Mouse (Mus musculus): ENCODE measurements at regions not wholly inside any gene's neighbourhood (a gene's known extent, or its start where the extent isn't known, plus 50 kb on each side); places are given as distances from the start of the nearest gene placed in this dataset.
"Not testable (repeated sequence)": the region's sequence is repeated elsewhere in the genome, so short reads cannot be mapped to it uniquely, and the experiment has no call there.

DNA sequence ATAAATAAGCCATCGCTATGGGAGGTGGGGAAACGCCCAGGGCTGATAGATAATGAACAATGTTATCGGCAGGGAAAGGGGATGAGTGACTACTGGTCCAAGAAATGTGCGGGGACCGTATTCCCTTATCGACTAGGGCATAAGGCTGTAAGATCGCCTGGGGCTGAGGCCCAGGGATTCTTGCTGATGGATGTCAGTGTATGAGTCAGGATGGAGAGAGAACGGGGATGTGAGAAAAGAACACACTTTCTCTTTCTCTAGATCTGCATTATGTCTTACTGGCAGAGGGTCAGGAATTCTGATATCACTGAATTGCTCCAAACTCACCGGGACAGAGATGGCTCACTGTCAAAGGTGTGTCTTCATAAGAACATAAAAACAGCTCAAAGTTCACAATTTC is 92.9 kb upstream of the Fam3c start:
- TF ChIP-seq POLR2A (IDR thresholded peaks at IDR 0.05; ENCODE audit: control insufficient read depth, low read depth, low read length), result no peak
- TF ChIP-seq CTCF (IDR thresholded peaks at IDR 0.05; ENCODE audit: control insufficient read depth, insufficient read depth, insufficient replicate concordance, low read depth, low read length), result no peak
- Histone ChIP-seq H3K27ac (ENCODE audit: control insufficient read depth, insufficient read depth, low read depth, low read length) (no peak overlapping the region), H3K4me1 (ENCODE audit: control insufficient read depth, insufficient read depth, low read length) (no peaks in the 10 kb centered on the region), H3K4me3 (ENCODE audit: control insufficient read depth, low read depth, low read length) (no peak overlapping the region), H3K27me3 (ENCODE audit: control insufficient read depth, insufficient read depth, low read length) (no peaks in the 10 kb centered on the region), H3K36me3 (ENCODE audit: control insufficient read depth, insufficient read depth, low read length) (no peaks in the 10 kb centered on the region)

DNA sequence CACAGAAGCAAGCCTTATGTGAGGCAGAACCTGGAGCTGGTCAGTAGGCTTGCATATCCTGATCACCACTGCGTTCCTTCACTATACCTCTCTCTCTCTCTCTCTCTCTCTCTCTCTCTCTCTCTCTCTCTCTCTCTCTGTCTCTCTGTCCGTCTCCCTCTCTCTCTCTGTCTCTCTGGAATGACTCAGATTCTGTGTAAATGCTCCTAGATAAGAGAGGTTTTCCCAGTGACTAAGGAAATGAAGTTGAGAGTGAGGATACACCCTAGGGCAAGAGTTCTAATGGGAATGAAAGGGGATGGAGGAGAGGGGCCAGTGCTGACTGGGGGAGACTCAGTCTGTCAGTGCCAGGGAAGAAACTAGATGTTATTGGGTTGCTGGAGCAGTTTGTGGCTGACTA is 91.6 kb upstream of the Fam3c start:
- TF ChIP-seq CTCF (IDR thresholded peaks at IDR 0.05; ENCODE audit: control insufficient read depth, insufficient read depth, insufficient replicate concordance, low read depth, low read length), result no peak
- no peak for TF ChIP-seq POLR2A (IDR thresholded peaks at IDR 0.05; ENCODE audit: control insufficient read depth, low read depth, low read length)
- no peak overlapping the region for H3K4me3 ChIP-seq (ENCODE audit: control insufficient read depth, low read depth, low read length)
- no peaks in the 10 kb centered on the region for H3K36me3 ChIP-seq (ENCODE audit: control insufficient read depth, insufficient read depth, low read length)
- H3K27ac ChIP-seq (ENCODE audit: control insufficient read depth, insufficient read depth, low read depth, low read length), result no peak overlapping the region
- H3K27me3 ChIP-seq (ENCODE audit: control insufficient read depth, insufficient read depth, low read length), result no peaks in the 10 kb centered on the region
- H3K4me1 ChIP-seq (ENCODE audit: control insufficient read depth, insufficient read depth, low read length), result no peaks in the 10 kb centered on the region

DNA sequence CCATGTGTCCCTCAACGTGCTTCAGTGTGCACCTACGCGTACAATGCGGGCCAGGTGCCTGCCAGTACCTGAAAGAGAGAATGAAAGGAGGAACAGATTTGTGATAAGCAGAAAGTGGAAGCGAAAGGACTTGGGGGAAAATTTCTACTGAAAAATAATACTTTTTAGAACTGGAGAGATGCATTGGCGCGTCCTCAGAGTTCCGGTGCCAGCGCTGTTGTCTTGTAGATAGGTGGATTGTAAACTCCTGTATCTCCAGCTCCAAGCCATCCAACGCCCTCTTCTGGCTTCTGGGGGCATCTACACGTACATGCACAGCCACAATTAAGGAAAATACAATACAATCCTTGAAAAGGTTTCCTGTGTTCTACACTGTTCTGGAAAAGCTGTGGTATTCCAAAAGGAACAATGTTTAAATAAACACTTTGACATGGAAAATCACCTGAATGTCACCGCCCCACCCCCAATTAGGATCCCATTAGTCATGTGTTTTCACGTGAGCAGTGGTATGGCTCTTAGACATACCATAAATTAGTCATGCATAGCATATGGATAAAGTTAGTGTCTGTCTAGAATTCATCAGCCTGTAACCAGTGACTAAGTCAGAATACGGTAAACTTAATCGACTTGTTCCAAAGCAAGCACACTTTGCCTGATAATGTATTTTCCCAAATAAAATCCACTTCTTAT is 90.7 kb upstream of the Fam3c start:
- TF ChIP-seq POLR2A (IDR thresholded peaks at IDR 0.05; ENCODE audit: control insufficient read depth, low read depth, low read length) (no peak), CTCF (IDR thresholded peaks at IDR 0.05; ENCODE audit: control insufficient read depth, insufficient read depth, insufficient replicate concordance, low read depth, low read length) (no peak)
- no peak overlapping the region for H3K27ac ChIP-seq (ENCODE audit: control insufficient read depth, insufficient read depth, low read depth, low read length)
- no peaks in the 10 kb centered on the region for H3K36me3 ChIP-seq (ENCODE audit: control insufficient read depth, insufficient read depth, low read length)
- no peaks in the 10 kb centered on the region for H3K4me1 ChIP-seq (ENCODE audit: control insufficient read depth, insufficient read depth, low read length)
- no peak overlapping the region for H3K4me3 ChIP-seq (ENCODE audit: control insufficient read depth, low read depth, low read length)
- no peaks in the 10 kb centered on the region for H3K27me3 ChIP-seq (ENCODE audit: control insufficient read depth, insufficient read depth, low read length)

DNA sequence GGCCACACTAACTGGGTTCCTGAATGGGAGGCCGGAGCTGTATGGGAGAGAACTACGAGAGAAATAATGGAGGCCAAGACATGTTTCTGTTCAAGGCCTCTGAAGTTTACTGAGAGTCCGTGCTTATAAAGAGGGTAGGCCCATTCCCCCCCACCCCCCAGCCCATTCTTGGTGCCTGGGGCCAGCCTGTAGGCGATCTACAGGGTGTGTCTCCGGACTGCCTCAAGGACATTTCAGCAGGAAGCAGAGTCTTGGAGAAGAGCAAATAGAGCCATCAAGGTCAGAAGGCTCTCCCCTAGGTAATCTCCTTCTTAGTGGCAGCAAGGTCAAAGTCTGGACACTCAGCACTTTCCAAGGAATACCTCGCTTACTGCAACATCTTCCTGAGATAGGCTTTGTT is 88.8 kb upstream of the Fam3c start:
- not testable (repeated sequence) for H3K36me3 ChIP-seq (ENCODE audit: control insufficient read depth, insufficient read depth, low read length); H3K4me3 ChIP-seq (ENCODE audit: control insufficient read depth, low read depth, low read length); H3K4me1 ChIP-seq (ENCODE audit: control insufficient read depth, insufficient read depth, low read length); H3K27me3 ChIP-seq (ENCODE audit: control insufficient read depth, insufficient read depth, low read length); H3K27ac ChIP-seq (ENCODE audit: control insufficient read depth, insufficient read depth, low read depth, low read length)

DNA sequence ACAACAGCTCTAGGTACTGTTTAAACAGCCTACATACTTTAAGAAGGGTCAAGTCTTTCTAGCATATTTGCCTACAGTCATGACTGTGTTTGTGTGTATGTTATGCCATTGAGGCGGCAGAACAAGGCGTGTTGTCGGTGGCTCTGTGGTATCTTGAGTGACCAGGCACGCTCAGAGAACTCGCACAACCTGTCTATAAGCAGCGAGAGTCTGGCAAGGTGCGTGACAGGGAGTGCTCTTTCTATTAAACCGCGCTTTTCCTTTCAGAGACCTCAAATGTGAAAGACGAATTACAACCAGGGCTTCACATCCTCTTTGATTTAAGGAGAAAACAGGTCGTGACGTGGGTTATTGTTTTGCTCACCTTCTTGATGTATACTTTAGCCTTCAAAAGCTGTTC is 88.2 kb upstream of the Fam3c start:
- H3K27me3 ChIP-seq (ENCODE audit: control insufficient read depth, insufficient read depth, low read length), result no peaks in the 10 kb centered on the region
- no peak overlapping the region for H3K4me3 ChIP-seq (ENCODE audit: control insufficient read depth, low read depth, low read length)
- TF ChIP-seq POLR2A (IDR thresholded peaks at IDR 0.05; ENCODE audit: control insufficient read depth, low read depth, low read length), result no peak
- TF ChIP-seq CTCF (IDR thresholded peaks at IDR 0.05; ENCODE audit: control insufficient read depth, insufficient read depth, insufficient replicate concordance, low read depth, low read length), result no peak
- no peaks in the 10 kb centered on the region for H3K36me3 ChIP-seq (ENCODE audit: control insufficient read depth, insufficient read depth, low read length)
- no peak overlapping the region for H3K27ac ChIP-seq (ENCODE audit: control insufficient read depth, insufficient read depth, low read depth, low read length)
- H3K4me1 ChIP-seq (ENCODE audit: control insufficient read depth, insufficient read depth, low read length), result peaks cover 9% of the 10 kb centered on the region

DNA sequence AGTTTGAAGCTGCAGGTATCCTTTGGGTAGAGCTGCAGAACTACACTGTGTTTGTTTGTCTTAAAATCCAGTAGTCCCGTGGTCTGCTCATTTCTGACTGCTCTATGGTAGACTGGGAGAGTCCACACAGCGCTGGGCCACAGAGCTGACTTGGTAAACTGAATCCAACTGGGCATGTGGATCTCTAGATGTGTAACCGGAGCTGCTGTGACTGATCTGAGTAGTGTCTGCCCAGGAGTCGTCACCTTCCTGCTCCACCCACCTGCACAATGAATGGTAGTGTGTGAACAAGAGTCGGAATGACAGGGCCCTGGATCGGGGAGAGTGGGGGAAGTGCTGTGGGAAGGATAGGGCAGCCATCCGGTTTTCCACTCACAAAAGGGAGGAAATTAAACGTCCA is 87.5 kb upstream of the Fam3c start:
- H3K4me1 ChIP-seq (ENCODE audit: control insufficient read depth, insufficient read depth, low read length), result peaks cover 9% of the 10 kb centered on the region
- TF ChIP-seq POLR2A (IDR thresholded peaks at IDR 0.05; ENCODE audit: control insufficient read depth, low read depth, low read length) (no peak), CTCF (IDR thresholded peaks at IDR 0.05; ENCODE audit: control insufficient read depth, insufficient read depth, insufficient replicate concordance, low read depth, low read length) (no peak)
- H3K27ac ChIP-seq (ENCODE audit: control insufficient read depth, insufficient read depth, low read depth, low read length), result no peak overlapping the region
- H3K36me3 ChIP-seq (ENCODE audit: control insufficient read depth, insufficient read depth, low read length), result no peaks in the 10 kb centered on the region
- H3K27me3 ChIP-seq (ENCODE audit: control insufficient read depth, insufficient read depth, low read length), result no peaks in the 10 kb centered on the region
- H3K4me3 ChIP-seq (ENCODE audit: control insufficient read depth, low read depth, low read length), result no peak overlapping the region

DNA sequence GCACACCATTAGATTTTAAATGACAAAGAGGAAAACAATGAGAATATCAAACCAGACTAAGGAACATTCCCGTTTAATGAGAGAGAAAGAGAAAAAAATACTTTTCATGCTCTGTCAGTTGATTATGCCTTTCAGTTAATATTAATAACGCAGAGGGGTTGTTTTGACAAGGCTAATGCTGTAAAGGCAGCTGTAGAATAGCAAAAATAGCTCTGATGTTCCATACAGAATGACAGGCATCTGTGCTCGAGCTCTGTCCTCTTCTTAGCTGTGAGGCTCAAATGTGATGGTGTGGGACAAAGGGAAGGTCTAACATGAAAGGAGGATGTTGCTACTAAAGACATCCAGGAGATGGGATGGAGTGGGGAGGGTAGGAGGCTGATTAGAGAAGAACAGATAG is 87.1 kb upstream of the Fam3c start:
- H3K4me3 ChIP-seq (ENCODE audit: control insufficient read depth, low read depth, low read length), result no peak overlapping the region
- no peak for TF ChIP-seq POLR2A (IDR thresholded peaks at IDR 0.05; ENCODE audit: control insufficient read depth, low read depth, low read length)
- no peak for TF ChIP-seq CTCF (IDR thresholded peaks at IDR 0.05; ENCODE audit: control insufficient read depth, insufficient read depth, insufficient replicate concordance, low read depth, low read length)
- H3K4me1 ChIP-seq (ENCODE audit: control insufficient read depth, insufficient read depth, low read length), result peaks cover 9% of the 10 kb centered on the region
- H3K27me3 ChIP-seq (ENCODE audit: control insufficient read depth, insufficient read depth, low read length), result no peaks in the 10 kb centered on the region
- no peak overlapping the region for H3K27ac ChIP-seq (ENCODE audit: control insufficient read depth, insufficient read depth, low read depth, low read length)
- H3K36me3 ChIP-seq (ENCODE audit: control insufficient read depth, insufficient read depth, low read length), result no peaks in the 10 kb centered on the region

DNA sequence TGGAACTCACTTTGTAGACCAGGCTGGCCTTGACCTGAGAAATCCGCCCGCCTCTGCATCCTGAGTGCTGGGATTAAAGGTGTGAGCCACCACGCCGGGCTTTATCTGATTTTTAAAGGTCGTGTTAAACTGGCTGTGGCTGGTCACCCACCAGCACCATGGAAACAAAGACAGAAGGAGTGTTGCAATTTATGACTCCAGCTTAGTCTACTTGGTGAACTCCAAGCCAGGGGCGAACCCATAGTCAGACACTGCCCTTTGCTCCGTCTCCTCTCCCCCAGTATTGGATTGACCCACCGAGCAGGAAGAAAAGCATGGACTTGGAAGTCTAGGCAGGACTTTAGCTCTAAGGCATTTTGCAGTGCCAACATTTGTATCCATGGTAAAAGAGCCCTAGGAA is 86.5 kb upstream of the Fam3c start:
- no peaks in the 10 kb centered on the region for H3K36me3 ChIP-seq (ENCODE audit: control insufficient read depth, insufficient read depth, low read length)
- H3K27ac ChIP-seq (ENCODE audit: control insufficient read depth, insufficient read depth, low read depth, low read length), result no peak overlapping the region
- no peak for TF ChIP-seq CTCF (IDR thresholded peaks at IDR 0.05; ENCODE audit: control insufficient read depth, insufficient read depth, insufficient replicate concordance, low read depth, low read length)
- no peak for TF ChIP-seq POLR2A (IDR thresholded peaks at IDR 0.05; ENCODE audit: control insufficient read depth, low read depth, low read length)
- H3K4me1 ChIP-seq (ENCODE audit: control insufficient read depth, insufficient read depth, low read length), result peaks cover 9% of the 10 kb centered on the region
- H3K4me3 ChIP-seq (ENCODE audit: control insufficient read depth, low read depth, low read length), result no peak overlapping the region
- H3K27me3 ChIP-seq (ENCODE audit: control insufficient read depth, insufficient read depth, low read length), result no peaks in the 10 kb centered on the region

Data from testis, adult 2 months (tissue).